Mouse (Mus musculus) stomach, embryonic 16.5 days (tissue): Measurements from ENCODE around the gene Mypop. TPM values are rescaled to one million over a fixed set of nuclear protein-coding genes. Genes with fewer than 3 reads are reported as not detected.

ENCODE experiments used
- ATAC-seq: fragments of 200-750 bp; cut with Nextera tagmentation; 2 replicates; pipeline ENCODE4 v1.8.0; 2017; ENCODE audit warnings: moderate number of reproducible peaks, moderate TSS enrichment; ENCODE audit not compliant: insufficient read depth, low FRiP score
- H3K27ac ChIP-seq: fragments of 300-500 bp; sonication (generic); 2 replicates; pipeline ENCODE4 v1.5.1; 2014; ENCODE audit warnings: low read length
- H3K27me3 ChIP-seq: fragments of 300-500 bp; sonication (generic); 2 replicates; pipeline ENCODE4 v1.6.1; 2014; ENCODE audit warnings: low read length, control low read depth, mixed read lengths; ENCODE audit not compliant: control insufficient read depth, insufficient read depth
- H3K36me3 ChIP-seq: fragments of 300-500 bp; sonication (generic); 2 replicates; pipeline ENCODE4 v1.6.1; 2014; ENCODE audit warnings: low read length; ENCODE audit not compliant: control insufficient read depth, insufficient read depth
- H3K4me1 ChIP-seq: fragments of 300-500 bp; sonication (generic); 2 replicates; pipeline ENCODE4 v1.6.1; 2014; ENCODE audit warnings: low read length, control low read depth, mixed read lengths; ENCODE audit not compliant: control insufficient read depth, insufficient read depth
- H3K4me2 ChIP-seq: fragments of 300-500 bp; sonication (generic); 2 replicates; pipeline ENCODE4 v1.6.1; 2014; ENCODE audit warnings: low read depth, low read length, mixed read lengths
- H3K4me3 ChIP-seq: fragments of 300-500 bp; sonication (generic); replicated peaks from 2 replicates; pipeline ENCODE4 v1.5.1; 2014; ENCODE audit warnings: mild to moderate bottlenecking, low read length
- H3K9ac ChIP-seq: fragments of 300-500 bp; sonication (generic); 2 replicates; pipeline ENCODE4 v1.6.1; 2014; ENCODE audit warnings: low read length
- H3K9me3 ChIP-seq: fragments of 300-500 bp; sonication (generic); replicated peaks from 2 replicates; pipeline ENCODE4 v1.6.1; 2016; ENCODE audit warnings: low read length, control low read depth; ENCODE audit not compliant: control insufficient read depth
- WGBS: fragments of 180-500 bp; shearing (Covaris S2); extraction: QIAGEN DNeasy Blood & Tissue Kit; methylation state at CpG from one replicate; pipeline ENCODE4 v1.1.7; 2014; 5-methylcytosine and 5-hydroxymethylcytosine counted together
- polyA plus RNA-seq: library from polyadenylated mRNA; unstranded; fragments of >200 nt; fragmentation: Nextera tagmentation; extraction: Ambion mirVana; gene quantifications from 2 replicates; pipeline ENCODE4 v1.2.1, GENCODE M21; 2015

Gene Mypop
- polyA plus RNA-seq, 1 experiment from 2014 or later: 1.6 TPM

GRCm38 (mm10) chr7:18986503-18986902 lies 4.5 kb upstream of the Mypop start:
- Histone ChIP-seq H3K9me3 (no peaks in the 10 kb centered on the region), H3K4me1 (peaks cover 5% of the 10 kb centered on the region; the same call in 1 of the 2 replicates), H3K27me3 (0 out of 2 replicates have a peak, but pooled peaks cover 9% of the 10 kb centered on the region), H3K36me3 (no peaks in the 10 kb centered on the region), H3K4me3 (no peak overlapping the region), H3K27ac (no peak overlapping the region), H3K9ac (no peak overlapping the region), H3K4me2 (no peak overlapping the region)
- no peak for ATAC-seq
- WGBS: 71% methylated on average over 2 of the region's 2 CpGs

DNA sequence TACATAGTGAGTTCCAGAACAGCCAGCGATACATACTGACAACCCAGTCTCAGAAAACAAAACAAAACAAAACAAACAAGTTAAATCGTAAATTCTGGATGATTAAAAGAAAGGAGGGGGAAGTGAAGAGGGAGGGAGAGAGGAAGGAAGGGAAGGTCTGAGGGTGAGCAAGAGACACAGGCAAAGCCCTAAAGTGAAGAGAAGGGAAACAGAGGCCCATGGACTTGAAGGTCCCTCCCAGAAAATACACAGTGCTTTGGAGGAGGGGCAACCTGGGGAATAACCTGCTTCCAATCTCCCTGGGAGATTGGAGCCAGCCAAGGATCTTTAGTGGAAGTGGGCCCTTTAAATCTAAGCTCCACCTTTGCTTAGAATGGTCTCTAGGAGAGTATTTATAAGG lies 3.9 kb upstream of the Mypop start, which contains the start of gene Nanos2:
TSS of gene Nanos2 (plus strand) at position 301 of the 400 bp plus-strand sequence.
- Histone ChIP-seq H3K9ac (no peak within 1 kb of the TSS), H3K4me2 (no peak within 1 kb of the TSS), H3K4me1 (peaks cover 11% of the 10 kb centered on the region; the same call in 1 of the 2 replicates), H3K27ac (no peak within 1 kb of the TSS), H3K27me3 (peaks cover 13% of the 10 kb centered on the region; the same call in 1 of the 2 replicates), H3K4me3 (no peak within 1 kb of the TSS), H3K9me3 (no peaks in the 10 kb centered on the region), H3K36me3 (no peaks in the 10 kb centered on the region)
- no peak for ATAC-seq
- 57% methylated on average over 2 of the region's 2 CpGs for WGBS

GRCm38 (mm10) chr7:18987747-18988146 lies 3.3 kb upstream of the Mypop start:
- no peak overlapping the region for H3K9ac ChIP-seq
- WGBS: 75% methylated on average over 13 of the region's 13 CpGs
- no peak overlapping the region for H3K4me2 ChIP-seq
- H3K9me3 ChIP-seq: no peaks in the 10 kb centered on the region
- peaks cover 19% of the 10 kb centered on the region; the same call in 1 of the 2 replicates for H3K27me3 ChIP-seq
- H3K36me3 ChIP-seq: no peaks in the 10 kb centered on the region
- peaks cover 13% of the 10 kb centered on the region; the same call in 1 of the 2 replicates for H3K4me1 ChIP-seq
- ATAC-seq: no peak
- H3K4me3 ChIP-seq: no peak overlapping the region
- no peak overlapping the region for H3K27ac ChIP-seq

DNA sequence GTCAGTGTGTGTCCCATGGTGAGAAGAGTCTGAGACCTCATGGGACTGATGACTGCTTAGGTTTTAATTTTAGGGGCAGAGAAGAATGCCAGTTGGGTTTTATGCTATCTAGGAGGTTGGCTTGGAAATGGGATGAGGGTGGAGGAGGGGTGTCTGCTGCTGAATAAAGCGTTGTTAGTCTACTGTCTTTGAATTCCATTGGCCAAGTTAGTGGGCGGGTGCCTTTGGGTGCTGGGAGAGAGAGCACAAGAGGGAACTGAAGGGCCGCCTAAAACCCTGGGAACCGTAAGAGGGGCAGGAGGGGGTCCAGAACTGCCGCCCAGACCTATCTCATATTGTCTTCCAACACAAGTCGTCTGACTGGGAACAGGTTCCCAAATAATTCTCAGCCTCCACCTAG lies 2.3 kb upstream of the Mypop start:
- no peak overlapping the region for H3K27ac ChIP-seq
- H3K9me3 ChIP-seq: no peaks in the 10 kb centered on the region
- no peak overlapping the region for H3K4me3 ChIP-seq
- peaks cover 13% of the 10 kb centered on the region; the same call in 1 of the 2 replicates for H3K4me1 ChIP-seq
- WGBS: 70% methylated on average over 6 of the region's 6 CpGs
- no peak for ATAC-seq
- H3K4me2 ChIP-seq: no peak overlapping the region
- peaks cover 19% of the 10 kb centered on the region; the same call in 1 of the 2 replicates for H3K27me3 ChIP-seq
- no peak overlapping the region for H3K9ac ChIP-seq
- H3K36me3 ChIP-seq: no peaks in the 10 kb centered on the region

DNA sequence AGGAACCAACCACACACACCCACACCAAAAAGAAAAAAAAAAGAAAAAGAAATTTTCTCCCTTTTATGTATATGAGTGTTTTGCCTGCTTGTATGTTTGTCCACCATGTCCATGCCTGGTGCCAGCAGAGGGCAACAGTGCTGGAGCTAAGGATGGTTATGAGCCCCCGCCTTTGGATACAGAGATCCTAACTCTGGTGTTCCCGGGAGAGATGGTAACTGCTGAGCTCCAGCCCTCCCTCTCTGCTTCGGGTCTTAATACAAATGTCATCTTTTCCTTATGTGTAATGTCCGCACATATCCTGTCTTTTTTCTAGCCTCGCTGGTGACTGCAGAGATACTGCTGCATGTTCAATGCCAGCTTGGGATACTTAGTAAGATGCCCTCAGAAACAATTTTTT lies 1.1 kb upstream of the Mypop start:
- H3K4me1 ChIP-seq: peaks cover 13% of the 10 kb centered on the region; the same call in 1 of the 2 replicates
- peaks cover 19% of the 10 kb centered on the region; the same call in 1 of the 2 replicates for H3K27me3 ChIP-seq
- peak overlapping the region; percentile 87 for H3K4me2 ChIP-seq
- 8% methylated on average over 5 of the region's 5 CpGs for WGBS
- no peak overlapping the region for H3K9ac ChIP-seq
- 0 out of 2 replicates have a peak overlapping the region, but pooled peaks have one; percentile 70 for H3K27ac ChIP-seq
- peak overlapping the region; percentile 60; the same call in 1 of the 2 replicates for H3K4me3 ChIP-seq
- H3K9me3 ChIP-seq: no peaks in the 10 kb centered on the region
- ATAC-seq: no peak
- H3K36me3 ChIP-seq: no peaks in the 10 kb centered on the region

GRCm38 (mm10) chr7:18991660-18992293 lies 732 bp downstream of the Mypop start:
- Histone ChIP-seq H3K27me3 (peaks cover 19% of the 10 kb centered on the region; the same call in 1 of the 2 replicates), H3K9ac (peak overlapping the region; percentile 73), H3K4me3 (peak overlapping the region; percentile 60), H3K27ac (no peak overlapping the region), H3K9me3 (no peaks in the 10 kb centered on the region), H3K36me3 (no peaks in the 10 kb centered on the region), H3K4me1 (peaks cover 18% of the 10 kb centered on the region; the same call in 1 of the 2 replicates), H3K4me2 (peak overlapping the region; percentile 87)
- no peak for ATAC-seq
- 1% methylated on average over 59 of the region's 59 CpGs for WGBS

DNA sequence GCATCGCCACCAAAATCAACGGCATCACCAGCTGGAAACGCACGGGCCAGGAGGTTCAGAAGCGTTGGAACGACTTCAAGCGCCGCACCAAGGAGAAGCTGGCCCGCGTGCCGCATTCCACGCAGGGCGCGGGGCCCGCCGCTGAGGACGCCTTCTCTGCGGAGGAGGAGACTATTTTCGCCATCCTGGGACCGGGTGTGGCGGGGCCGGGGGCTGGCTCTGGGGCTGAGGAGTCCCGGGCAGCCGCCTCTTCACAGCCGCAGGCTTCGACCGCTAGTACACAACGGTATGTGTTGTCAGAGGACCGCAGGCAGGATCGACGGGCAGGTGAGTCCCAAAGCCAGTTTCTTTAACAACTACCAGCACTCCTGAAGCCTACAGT lies 1.2 kb downstream of the Mypop start:
- ATAC-seq: no peak

DNA sequence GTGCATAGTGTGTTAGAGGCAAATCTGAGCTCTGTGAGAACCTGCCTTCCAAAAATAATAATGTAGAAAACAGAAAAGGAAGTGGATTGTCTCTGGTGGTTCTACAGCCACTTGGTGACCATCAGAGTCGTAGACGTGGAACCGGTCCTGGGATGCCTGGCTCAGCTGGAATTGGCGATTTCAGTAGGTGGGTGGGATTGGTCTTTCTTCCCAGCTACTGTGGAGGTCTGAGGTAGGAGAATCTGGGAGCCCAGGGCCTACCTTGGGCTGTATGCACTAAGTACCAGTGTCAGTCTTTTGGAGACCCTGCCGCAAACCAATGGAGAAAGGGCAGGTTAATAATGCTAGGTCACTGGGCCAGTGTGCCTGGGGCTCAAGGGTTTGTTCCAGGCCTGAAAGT lies 2.0 kb downstream of the Mypop start:
- H3K36me3 ChIP-seq: no peaks in the 10 kb centered on the region
- H3K27me3 ChIP-seq: peaks cover 19% of the 10 kb centered on the region; the same call in 1 of the 2 replicates
- H3K4me2 ChIP-seq: no peak overlapping the region
- H3K9ac ChIP-seq: no peak overlapping the region
- ATAC-seq: no peak
- no peak overlapping the region for H3K4me3 ChIP-seq
- 90% methylated on average over 5 of the region's 5 CpGs for WGBS
- H3K9me3 ChIP-seq: no peaks in the 10 kb centered on the region
- H3K4me1 ChIP-seq: peaks cover 18% of the 10 kb centered on the region; the same call in 1 of the 2 replicates
- H3K27ac ChIP-seq: no peak overlapping the region

More for the DNA sequence above, 1.2 kb downstream of the Mypop start:
- Histone ChIP-seq H3K36me3 (no peaks in the 10 kb centered on the region), H3K4me1 (peaks cover 18% of the 10 kb centered on the region; the same call in 1 of the 2 replicates), H3K4me2 (peak overlapping the region; percentile 87), H3K27ac (no peak overlapping the region), H3K4me3 (peak overlapping the region; percentile 60), H3K9ac (peak overlapping the region; percentile 73), H3K27me3 (peaks cover 19% of the 10 kb centered on the region; the same call in 1 of the 2 replicates), H3K9me3 (no peaks in the 10 kb centered on the region)
- WGBS: 3% methylated on average over 31 of the region's 31 CpGs

- no peak for ATAC-seq
- Histone ChIP-seq H3K4me3 (no peak overlapping the region), H3K27me3 (no peaks in the 10 kb centered on the region), H3K9ac (no peak overlapping the region), H3K27ac (no peak overlapping the region), H3K9me3 (no peaks in the 10 kb centered on the region), H3K36me3 (no peaks in the 10 kb centered on the region), H3K4me2 (no peak overlapping the region), H3K4me1 (peaks cover 24% of the 10 kb centered on the region)
- 44% methylated on average over 9 of the region's 9 CpGs for WGBS
Observed at GRCm38 (mm10) chr7:18998835-18999234, 7.8 kb downstream of the Mypop start.
